Mouse (Mus musculus) lung, embryonic 14.5 days (tissue): Measurements from ENCODE around the gene Prr15l. TPM values are rescaled to one million over a fixed set of nuclear protein-coding genes. Genes with fewer than 3 reads are reported as not detected.

Experiments
- ATAC-seq: fragments of 200-750 bp; cut with Nextera tagmentation; 2 replicates; pipeline ENCODE4 v1.8.0; 2017; ENCODE audit warnings: mild to moderate bottlenecking, moderate TSS enrichment, moderate library complexity; ENCODE audit not compliant: insufficient read depth
- DNase-seq: peaks from one replicate; pipeline ENCODE4 v3.0.0-alpha.2; 2015
- H3K27ac ChIP-seq: fragments of 300-500 bp; sonication (generic); 2 replicates; pipeline ENCODE4 v1.5.1; 2014; ENCODE audit warnings: low read depth, mild to moderate bottlenecking, moderate library complexity
- H3K27me3 ChIP-seq: fragments of 300-500 bp; sonication (generic); 2 replicates; pipeline ENCODE4 v1.6.1; 2014; ENCODE audit warnings: low read length, control low read depth; ENCODE audit not compliant: insufficient read depth
- H3K36me3 ChIP-seq: fragments of 300-500 bp; sonication (generic); 2 replicates; pipeline ENCODE4 v1.6.1; 2014; ENCODE audit warnings: control low read depth; ENCODE audit not compliant: insufficient read depth
- H3K4me1 ChIP-seq: fragments of 300-500 bp; sonication (generic); 2 replicates; pipeline ENCODE4 v1.6.1; 2014; ENCODE audit warnings: antibody characterized with exemption, control low read depth; ENCODE audit not compliant: insufficient read depth
- H3K4me2 ChIP-seq: fragments of 300-500 bp; sonication (generic); 2 replicates; pipeline ENCODE4 v1.6.1; 2014; ENCODE audit warnings: mild to moderate bottlenecking
- H3K4me3 ChIP-seq: fragments of 300-500 bp; sonication (generic); 2 replicates; pipeline ENCODE4 v1.5.1; 2014; ENCODE audit warnings: low read depth, low read length
- H3K9ac ChIP-seq: fragments of 300-500 bp; sonication (generic); 2 replicates; pipeline ENCODE4 v1.6.1; 2014
- H3K9me3 ChIP-seq: fragments of 300-500 bp; sonication (generic); 2 replicates; pipeline ENCODE4 v1.6.1; 2016; ENCODE audit warnings: low read depth, low read length, control low read depth
- CTCF ChIP-seq: IDR thresholded peaks from 2 replicates; pipeline ENCODE4 v1.5.1; 2016; ENCODE audit warnings: antibody characterized with exemption, low read depth
- whole genome bisulfite sequencing: fragments of 180-500 bp; shearing (Covaris S2); extraction: QIAGEN DNeasy Blood & Tissue Kit; methylation state at CpG from one replicate; pipeline ENCODE4 v1.1.7; 2014; 5-methylcytosine and 5-hydroxymethylcytosine counted together
- polyA plus RNA-seq: library from polyadenylated mRNA; unstranded; fragments of >200 nt; fragmentation: Nextera tagmentation; extraction: Ambion mirVana; gene quantifications from 2 replicates; pipeline ENCODE4 v1.2.1, GENCODE M21; 2014

The Prr15l gene
- polyA plus RNA-seq, 1 experiment from 2014 or later, result 24.1 TPM

GRCm38 (mm10) chr11:96940578-96941465, 12.9 kb downstream of the Prr15l start:
- Histone ChIP-seq H3K4me3 (no peak overlapping the region; the same call in 1 of the 2 replicates), H3K4me2 (0 out of 2 replicates have a peak overlapping the region, but pooled peaks have one; percentile 7), H3K4me1 (peaks cover 8% of the 10 kb centered on the region; the same call in 1 of the 2 replicates), H3K9me3 (no peaks in the 10 kb centered on the region), H3K36me3 (no peaks in the 10 kb centered on the region), H3K27me3 (no peaks in the 10 kb centered on the region), H3K9ac (no peak overlapping the region; the same call in 1 of the 2 replicates), H3K27ac (no peak overlapping the region)
- WGBS, result 64% methylated on average over 16 of the region's 16 CpGs
- no peak for DNase-seq
- no peak for ATAC-seq
- TF ChIP-seq CTCF, result no peak

- H3K36me3 ChIP-seq, result no peaks in the 10 kb centered on the region
- ATAC-seq, result no peak
- H3K4me3 ChIP-seq, result peak overlapping the region; percentile 60; the same call in 1 of the 2 replicates
- WGBS, result 66% methylated on average over 6 of the region's 6 CpGs
- no peak overlapping the region for H3K9ac ChIP-seq
- H3K4me2 ChIP-seq, result peak overlapping the region; percentile 15; the same call in 1 of the 2 replicates
- no peaks in the 10 kb centered on the region for H3K9me3 ChIP-seq
- TF ChIP-seq CTCF, result no peak
- H3K27me3 ChIP-seq, result no peaks in the 10 kb centered on the region
- no peak for DNase-seq
- peaks cover 8% of the 10 kb centered on the region; the same call in 1 of the 2 replicates for H3K4me1 ChIP-seq
- no peak overlapping the region; the same call in 1 of the 2 replicates for H3K27ac ChIP-seq
Measured at GRCm38 (mm10) chr11:96941989-96942590, 14.2 kb downstream of the Prr15l start.

- Histone ChIP-seq H3K4me1 (peaks cover 8% of the 10 kb centered on the region; the same call in 1 of the 2 replicates), H3K4me2 (peak within 1 kb of the TSS; percentile 98), H3K9me3 (no peaks in the 10 kb centered on the region), H3K27me3 (no peaks in the 10 kb centered on the region), H3K36me3 (no peaks in the 10 kb centered on the region), H3K27ac (peak within 1 kb of the TSS; percentile 63), H3K9ac (peak within 1 kb of the TSS; percentile 62), H3K4me3 (peak within 1 kb of the TSS; percentile 60)
- ATAC-seq (peak; percentile 97), DNase-seq (peak; percentile 94)
- WGBS, result 2% methylated on average over 29 of the region's 29 CpGs
- TF ChIP-seq CTCF, result no peak
Measured at GRCm38 (mm10) chr11:96943746-96944304, 15.9 kb downstream of the Prr15l start, which contains the start of gene Pnpo. Gene Pnpo (minus strand): TSS chr11:96943986.

- Histone ChIP-seq H3K4me2 (peak overlapping the region; percentile 98), H3K4me3 (peak overlapping the region; percentile 60), H3K36me3 (no peaks in the 10 kb centered on the region), H3K27ac (no peak overlapping the region), H3K27me3 (no peaks in the 10 kb centered on the region), H3K9ac (no peak overlapping the region), H3K4me1 (peaks cover 8% of the 10 kb centered on the region; the same call in 1 of the 2 replicates), H3K9me3 (no peaks in the 10 kb centered on the region)
- 72% methylated on average over 14 of the region's 14 CpGs for WGBS
- no peak for ATAC-seq
- DNase-seq, result no peak
- TF ChIP-seq CTCF, result no peak
Measured at GRCm38 (mm10) chr11:96944844-96945580, 17.1 kb downstream of the Prr15l start.

- DNase-seq (no peak), ATAC-seq (no peak)
- Histone ChIP-seq H3K4me1 (peaks cover 8% of the 10 kb centered on the region; the same call in 1 of the 2 replicates), H3K36me3 (peaks cover 5% of the 10 kb centered on the region), H3K27ac (0 out of 2 replicates have a peak overlapping the region, but pooled peaks have one; percentile 20), H3K27me3 (no peaks in the 10 kb centered on the region), H3K4me2 (peak overlapping the region; percentile 25; the same call in 1 of the 2 replicates), H3K4me3 (no peak overlapping the region), H3K9ac (no peak overlapping the region), H3K9me3 (no peaks in the 10 kb centered on the region)
- WGBS, result 86% methylated on average over 9 of the region's 9 CpGs
- no peak for TF ChIP-seq CTCF
Measured at GRCm38 (mm10) chr11:96946498-96946897, 18.6 kb downstream of the Prr15l start.

- Histone ChIP-seq H3K9ac (no peak overlapping the region), H3K4me1 (peaks cover 8% of the 10 kb centered on the region; the same call in 1 of the 2 replicates), H3K4me2 (peak overlapping the region; percentile 18; the same call in 1 of the 2 replicates), H3K27ac (peak overlapping the region; percentile 27; the same call in 1 of the 2 replicates), H3K36me3 (peaks cover 19% of the 10 kb centered on the region), H3K27me3 (no peaks in the 10 kb centered on the region), H3K4me3 (no peak overlapping the region), H3K9me3 (no peaks in the 10 kb centered on the region)
- TF ChIP-seq CTCF, result no peak
- DNase-seq, result no peak
- ATAC-seq, result no peak
- WGBS, result 82% methylated on average over 4 of the region's 4 CpGs
Measured at GRCm38 (mm10) chr11:96947849-96948248, 19.9 kb downstream of the Prr15l start.
